Mouse (Mus musculus): ENCODE measurements around the gene Ppp6r2. TPM values are rescaled to one million over a fixed set of nuclear protein-coding genes. Genes with fewer than 3 reads are reported as not detected.

Gene Ppp6r2
- total RNA-seq, 2 experiments from 2014 or later, result 39.6 to 49.0 TPM

- DNase-seq, result no peak
Observed at GRCm38 (mm10) chr15:89249063-89249462, 37.7 kb downstream of the Ppp6r2 start.

GRCm38 (mm10) chr15:89255330-89255729, 44.0 kb downstream of the Ppp6r2 start:
- DNase-seq, result no peak

- no peak for DNase-seq
Observed at GRCm38 (mm10) chr15:89258997-89259396, 47.6 kb downstream of the Ppp6r2 start.

GRCm38 (mm10) chr15:89264485-89264884, 53.1 kb downstream of the Ppp6r2 start:
- no peak for DNase-seq

GRCm38 (mm10) chr15:89275497-89275896, 64.1 kb downstream of the Ppp6r2 start:
- no peak for DNase-seq

GRCm38 (mm10) chr15:89277366-89277765, 66.0 kb downstream of the Ppp6r2 start:
- peak; percentile 62 to 66 for DNase-seq

- DNase-seq, result no peak
Observed at GRCm38 (mm10) chr15:89282546-89282945, 71.2 kb downstream of the Ppp6r2 start.

GRCm38 (mm10) chr15:89284094-89284493, 72.7 kb downstream of the Ppp6r2 start:
- no peak for DNase-seq

- no peak for DNase-seq
Observed at GRCm38 (mm10) chr15:89285004-89285403, 73.7 kb downstream of the Ppp6r2 start.

GRCm38 (mm10) chr15:89285478-89285877, 74.1 kb downstream of the Ppp6r2 start:
- DNase-seq, result no peak

- no peak for DNase-seq
Observed at GRCm38 (mm10) chr15:89286114-89286513, 74.8 kb downstream of the Ppp6r2 start.

GRCm38 (mm10) chr15:89286582-89286981, 75.2 kb downstream of the Ppp6r2 start:
- no peak for DNase-seq

- no peak for DNase-seq
Observed at GRCm38 (mm10) chr15:89288227-89288767, 76.9 kb downstream of the Ppp6r2 start.

- DNase-seq, result no peak
Observed at GRCm38 (mm10) chr15:89289455-89289854, 78.1 kb downstream of the Ppp6r2 start.

GRCm38 (mm10) chr15:89291521-89291920, 80.2 kb downstream of the Ppp6r2 start:
- no peak for DNase-seq

GRCm38 (mm10) chr15:89292795-89293194, 81.4 kb downstream of the Ppp6r2 start:
- no peak for DNase-seq

- DNase-seq, result no peak
Observed at GRCm38 (mm10) chr15:89293778-89294177, 82.4 kb downstream of the Ppp6r2 start.

GRCm38 (mm10) chr15:89295580-89296165, 84.3 kb downstream of the Ppp6r2 start:
- DNase-seq, result no peak

- no peak for DNase-seq
Observed at GRCm38 (mm10) chr15:89296465-89296864, 85.1 kb downstream of the Ppp6r2 start.

- DNase-seq, result no peak
Observed at GRCm38 (mm10) chr15:89297695-89298094, 86.3 kb downstream of the Ppp6r2 start.

- no peak for DNase-seq
Observed at GRCm38 (mm10) chr15:89300180-89300579, 88.8 kb downstream of the Ppp6r2 start.

- DNase-seq, result no peak
Observed at GRCm38 (mm10) chr15:89300600-89300999, 89.2 kb downstream of the Ppp6r2 start.

GRCm38 (mm10) chr15:89305966-89306365, 94.6 kb downstream of the Ppp6r2 start:
- no peak for DNase-seq

GRCm38 (mm10) chr15:89307461-89307860, 96.1 kb downstream of the Ppp6r2 start:
- DNase-seq, result no peak
